Mouse (Mus musculus) ovary, postnatal 10 days (tissue): ENCODE results near the gene Hsf2.
"Not testable (repeated sequence)": the region's sequence is repeated elsewhere in the genome, so short reads cannot be mapped to it uniquely, and the experiment has no call there.

Source experiments
- DNase-seq: peaks from one replicate; pipeline ENCODE4 v3.0.0; 2022; ENCODE audit warnings: low spot score

Hsf2 gene

GRCm38 (mm10) chr10:57485908-57486541 lies at the start of gene Hsf2:
Gene Hsf2, plus strand, starts transcription at chr10:57486385.
- peak; percentile 77 for DNase-seq

- DNase-seq = no peak
Observed at GRCm38 (mm10) chr10:57437898-57438297, 48.3 kb upstream of the Hsf2 start.

- no peak for DNase-seq
Observed at GRCm38 (mm10) chr10:57441049-57441448, 45.1 kb upstream of the Hsf2 start.

- DNase-seq = no peak
Observed at GRCm38 (mm10) chr10:57444392-57444791, 41.8 kb upstream of the Hsf2 start.

- no peak for DNase-seq
Observed at GRCm38 (mm10) chr10:57445655-57446054, 40.5 kb upstream of the Hsf2 start.

- no peak for DNase-seq
Observed at GRCm38 (mm10) chr10:57447657-57448050, 38.5 kb upstream of the Hsf2 start.

- peak; percentile 45 for DNase-seq
Observed at GRCm38 (mm10) chr10:57448051-57448716, 38.0 kb upstream of the Hsf2 start.

- DNase-seq = not testable (repeated sequence)
Observed at GRCm38 (mm10) chr10:57463298-57463697, 22.9 kb upstream of the Hsf2 start.

- DNase-seq = no peak
Observed at GRCm38 (mm10) chr10:57465768-57466167, 20.4 kb upstream of the Hsf2 start.

- no peak for DNase-seq
Observed at GRCm38 (mm10) chr10:57477121-57477843, 8.9 kb upstream of the Hsf2 start.

- DNase-seq = no peak
Observed at GRCm38 (mm10) chr10:57481717-57482116, 4.5 kb upstream of the Hsf2 start.

- DNase-seq = no peak
Observed at GRCm38 (mm10) chr10:57484741-57485140, 1.4 kb upstream of the Hsf2 start.

GRCm38 (mm10) chr10:57486542-57487071 lies 422 bp downstream of the Hsf2 start:
- DNase-seq = peak; percentile 75

- DNase-seq = no peak
Observed at GRCm38 (mm10) chr10:57487201-57487600, 1.0 kb downstream of the Hsf2 start.

- DNase-seq = no peak
Observed at GRCm38 (mm10) chr10:57488591-57488990, 2.4 kb downstream of the Hsf2 start.

- DNase-seq = no peak
Observed at GRCm38 (mm10) chr10:57492050-57492449, 5.9 kb downstream of the Hsf2 start.

GRCm38 (mm10) chr10:57499414-57500156 lies 13.4 kb downstream of the Hsf2 start:
- DNase-seq = no peak

GRCm38 (mm10) chr10:57514616-57515015 lies 28.4 kb downstream of the Hsf2 start:
- no peak for DNase-seq

GRCm38 (mm10) chr10:57515278-57515677 lies 29.1 kb downstream of the Hsf2 start:
- DNase-seq = no peak

GRCm38 (mm10) chr10:57526469-57526868 lies 40.3 kb downstream of the Hsf2 start:
- no peak for DNase-seq

- no peak for DNase-seq
Observed at GRCm38 (mm10) chr10:57531076-57531475, 44.9 kb downstream of the Hsf2 start.

- no peak for DNase-seq
Observed at GRCm38 (mm10) chr10:57531616-57532217, 45.5 kb downstream of the Hsf2 start.
